Mouse (Mus musculus) MEL (cell line): ENCODE results near the gene Phf21a. TPM values are rescaled to one million over a fixed set of nuclear protein-coding genes. Genes with fewer than 3 reads are reported as not detected.

Experiments
- DNase-seq: peaks from one replicate; pipeline ENCODE4 v3.0.0; 2011; ENCODE audit warnings: low read depth, low spot score
- H3K27ac ChIP-seq: 2 replicates; pipeline ENCODE4 v1.5.1; 2012; ENCODE audit warnings: low read depth, mild to moderate bottlenecking, control low read depth, low read length, moderate library complexity; ENCODE audit not compliant: control insufficient read depth
- H3K27me3 ChIP-seq, 2 experiments: fragments of 150-350 bp in 1 of 2; sonication (generic) in 1 of 2; 2 replicates each; pipeline ENCODE4 v1.6.1; 2012; ENCODE audit warnings: low read length in 2 of 2, mild to moderate bottlenecking in 2 of 2, improper control_type of control experiment in 1 of 2, moderate library complexity in 1 of 2; ENCODE audit not compliant: insufficient read depth in 2 of 2, control insufficient read depth in 1 of 2
- H3K36me3 ChIP-seq, 2 experiments: 2 replicates each; pipeline ENCODE4 v1.6.1; 2012 to 2014; ENCODE audit warnings: low read length in 2 of 2, improper control_type of control experiment in 1 of 2, inconsistent platforms in 1 of 2, mild to moderate bottlenecking in 1 of 2; ENCODE audit not compliant: insufficient read depth in 2 of 2, control insufficient read depth in 1 of 2
- H3K4me1 ChIP-seq, 2 experiments: fragments of 150-350 bp in 1 of 2; sonication (generic) in 1 of 2; 2 replicates each; pipeline ENCODE4 v1.6.1; 2012; ENCODE audit warnings: low read length in 2 of 2, improper control_type of control experiment in 1 of 2, mild to moderate bottlenecking in 1 of 2; ENCODE audit not compliant: insufficient read depth in 2 of 2, control insufficient read depth in 1 of 2
- H3K4me3 ChIP-seq, 2 experiments: fragments of 150-350 bp in 1 of 2; sonication (generic) in 1 of 2; 2 replicates each; pipeline ENCODE4 v1.5.1; 2012; ENCODE audit warnings: low read depth in 2 of 2, low read length in 2 of 2, mild to moderate bottlenecking in 2 of 2, moderate library complexity in 2 of 2, control low read depth in 1 of 2, improper control_type of control experiment in 1 of 2; ENCODE audit not compliant: control insufficient read depth in 1 of 2, insufficient read depth in 1 of 2
- H3K79me2 ChIP-seq: 2 replicates; pipeline ENCODE4 v1.6.1; 2012; ENCODE audit warnings: mild to moderate bottlenecking, low read length, moderate library complexity; ENCODE audit not compliant: control insufficient read depth, poor library complexity, insufficient read depth
- H3K9ac ChIP-seq: 2 replicates; pipeline ENCODE4 v1.6.1; 2012; ENCODE audit warnings: low read depth, mild to moderate bottlenecking, control low read depth, low read length, moderate library complexity; ENCODE audit not compliant: control insufficient read depth, poor library complexity, severe bottlenecking
- H3K9me3 ChIP-seq: fragments of 150-350 bp; sonication (generic); replicated peaks from 2 replicates; pipeline ENCODE4 v1.6.1; 2012; ENCODE audit warnings: mild to moderate bottlenecking, low read length, improper control_type of control experiment, moderate library complexity; ENCODE audit not compliant: insufficient read depth
- EP300 ChIP-seq, 2 experiments: IDR thresholded peaks; 2 replicates each; pipeline ENCODE4 v1.6.1; 2011; ENCODE audit warnings: improper control_type of control experiment in 2 of 2, low read length in 2 of 2, low read depth in 1 of 2, mild to moderate bottlenecking in 1 of 2
- GABPA ChIP-seq: IDR thresholded peaks from 2 replicates; pipeline ENCODE4 v1.6.1; 2012; ENCODE audit warnings: low read depth, mild to moderate bottlenecking, inconsistent platforms, low read length, improper control_type of control experiment, moderate library complexity
- HCFC1 ChIP-seq: IDR thresholded peaks from 2 replicates; pipeline ENCODE4 v1.6.1; 2012; ENCODE audit warnings: low read depth, mild to moderate bottlenecking, inconsistent platforms, low read length, improper control_type of control experiment, moderate library complexity
- KAT2A ChIP-seq: conservative IDR thresholded peaks from 2 replicates; pipeline ENCODE4 v1.6.1; 2012; ENCODE audit warnings: low read depth, low read length, improper control_type of control experiment, inconsistent platforms
- MAFK ChIP-seq: IDR thresholded peaks from 2 replicates; pipeline ENCODE4 v1.6.1; 2011; ENCODE audit warnings: low read depth, mild to moderate bottlenecking, low read length, improper control_type of control experiment, borderline replicate concordance
- MAZ ChIP-seq: IDR thresholded peaks from 2 replicates; pipeline ENCODE4 v1.6.1; 2012; ENCODE audit warnings: low read depth, mild to moderate bottlenecking, inconsistent platforms, low read length, improper control_type of control experiment
- MEF2A ChIP-seq: IDR thresholded peaks from 2 replicates; pipeline ENCODE4 v1.6.1; 2014; ENCODE audit warnings: low read depth, mild to moderate bottlenecking, inconsistent platforms, low read length, improper control_type of control experiment; ENCODE audit not compliant: poor library complexity, insufficient replicate concordance, severe bottlenecking; ENCODE audit errors: extremely low read depth
- MXI1 ChIP-seq: IDR thresholded peaks from 2 replicates; pipeline ENCODE4 v1.6.1; 2011; ENCODE audit warnings: mild to moderate bottlenecking, low read depth, low read length, improper control_type of control experiment
- MYB ChIP-seq: IDR thresholded peaks from 2 replicates; pipeline ENCODE4 v1.6.1; 2011; ENCODE audit warnings: mild to moderate bottlenecking, low read depth, low read length, improper control_type of control experiment
- NRF1 ChIP-seq: IDR thresholded peaks from 2 replicates; pipeline ENCODE4 v1.6.1; 2014; ENCODE audit warnings: low read depth, mild to moderate bottlenecking, inconsistent platforms, low read length, improper control_type of control experiment, moderate library complexity; ENCODE audit not compliant: poor library complexity, insufficient read depth, severe bottlenecking
- POLR2A ChIP-seq, 2 experiments: IDR thresholded peaks; 2 replicates each; pipeline ENCODE4 v1.6.1; 2011 to 2012; ENCODE audit warnings: low read length in 2 of 2, mild to moderate bottlenecking in 2 of 2, control low read depth in 1 of 2, improper control_type of control experiment in 1 of 2, low read depth in 1 of 2, moderate library complexity in 1 of 2; ENCODE audit not compliant: control insufficient read depth in 1 of 2, insufficient read depth in 1 of 2, poor library complexity in 1 of 2
- POLR2AphosphoS5 ChIP-seq: IDR thresholded peaks from 2 replicates; pipeline ENCODE4 v1.6.1; 2012; ENCODE audit warnings: low read depth, borderline replicate concordance, mild to moderate bottlenecking, inconsistent platforms, low read length, moderate library complexity, mixed read lengths
- RCOR1 ChIP-seq: IDR thresholded peaks from 2 replicates; pipeline ENCODE4 v1.6.1; 2012; ENCODE audit warnings: low read depth, mild to moderate bottlenecking, inconsistent platforms, low read length, improper control_type of control experiment
- SIN3A ChIP-seq: IDR thresholded peaks from 2 replicates; pipeline ENCODE4 v1.6.1; 2012; ENCODE audit warnings: low read length, improper control_type of control experiment, inconsistent platforms
- TAL1 ChIP-seq: IDR thresholded peaks from 2 replicates; pipeline ENCODE4 v1.6.1; 2012; ENCODE audit warnings: mild to moderate bottlenecking, inconsistent platforms, low read length, moderate library complexity, mixed read lengths
- USF1 ChIP-seq: IDR thresholded peaks from 2 replicates; pipeline ENCODE4 v1.6.1; 2014; ENCODE audit warnings: low read depth, mild to moderate bottlenecking, inconsistent platforms, low read length, improper control_type of control experiment, moderate library complexity
- ZC3H11A ChIP-seq: IDR thresholded peaks from 2 replicates; pipeline ENCODE4 v1.6.1; 2012; ENCODE audit warnings: low read depth, mild to moderate bottlenecking, inconsistent platforms, low read length, improper control_type of control experiment
- ZKSCAN1 ChIP-seq: IDR thresholded peaks from 2 replicates; pipeline ENCODE4 v1.6.1; 2012; ENCODE audit warnings: low read depth, mild to moderate bottlenecking, inconsistent platforms, low read length, improper control_type of control experiment, moderate library complexity
- ZNF384 ChIP-seq: IDR thresholded peaks from 2 replicates; pipeline ENCODE4 v1.6.1; 2012; ENCODE audit warnings: low read depth, mild to moderate bottlenecking, inconsistent platforms, low read length, improper control_type of control experiment
- polyA plus RNA-seq, 2 experiments: library from polyadenylated mRNA; stranded (reverse) in 1 of 2; unstranded in 1 of 2; fragments of >175 nt in 1 of 2; fragments of >200 nt in 1 of 2; gene quantifications; 2 replicates each; pipeline versions ENCODE4 v1.2.1 to v1.2.4; 2012; ENCODE audit warnings: low replicate concordance in 2 of 2, low read depth in 1 of 2; ENCODE audit not compliant: insufficient read length in 2 of 2, insufficient read depth in 1 of 2, missing spikeins in 1 of 2
- total RNA-seq: library from RNA; depleted of rRNA; stranded (reverse); fragments of 300-350 nt; gene quantifications from 2 replicates; pipeline ENCODE4 v1.2.3, GENCODE M21; 2012

Phf21a gene
- total and polyA plus RNA-seq, 3 experiments, result 4.7 to 245 (median 15.6) TPM

- Histone ChIP-seq H3K9ac (peak overlapping the region; percentile 90), H3K27me3 (peaks cover 0 to 3% of the 10 kb centered on the region in 2 experiments; a peak in 3 of 4 replicates), H3K9me3 (no peaks in the 10 kb centered on the region), H3K27ac (no peak overlapping the region), H3K79me2 (peaks cover 5% of the 10 kb centered on the region; the same call in 1 of the 2 replicates), H3K4me3 (peak overlapping the region; percentile 74 to 94), H3K36me3 (peaks cover 0 to 17% of the 10 kb centered on the region in 2 experiments; a peak in 2 of 4 replicates), H3K4me1 (peaks cover 3 to 23% of the 10 kb centered on the region in 2 experiments; a peak in 3 of 4 replicates)
- no peak for TF ChIP-seq HCFC1
- 0 out of 2 replicates have a peak, but pooled peaks have one; percentile 6 for TF ChIP-seq SIN3A
- TF ChIP-seq ZC3H11A, result no peak
- TF ChIP-seq POLR2A (IDR thresholded peaks at IDR 0.05; ENCODE audit: control insufficient read depth in 1 of 2, insufficient read depth in 1 of 2, low read depth in 1 of 2, low read length in 2 of 2, poor library complexity in 1 of 2), result 0 out of 4 replicates have a peak, but pooled peaks of 1 of the 2 experiments have one; percentile 21
- no peak for TF ChIP-seq ZKSCAN1
- no peak for TF ChIP-seq ZNF384
- TF ChIP-seq GABPA, result no peak
- no peak for TF ChIP-seq MEF2A
- no peak for TF ChIP-seq USF1
- no peak for TF ChIP-seq MYB
- TF ChIP-seq MXI1, result peak; percentile 33; the same call in 1 of the 2 replicates
- TF ChIP-seq KAT2A, result no peak
- TF ChIP-seq EP300 (IDR thresholded peaks at IDR 0.05; ENCODE audit: low read depth in 1 of 2, low read length in 2 of 2), result no peak
- TF ChIP-seq MAFK, result no peak
- no peak for TF ChIP-seq POLR2AphosphoS5
- peak; percentile 36; the same call in 1 of the 2 replicates for TF ChIP-seq NRF1
- TF ChIP-seq MAZ, result no peak
- TF ChIP-seq TAL1, result no peak
- no peak for TF ChIP-seq RCOR1
- DNase-seq, result peak; percentile 78
Measured at GRCm38 (mm10) chr2:92059481-92060220, 33.3 kb upstream of the Phf21a start.
